Mouse (Mus musculus) E14TG2a.4 (cell line): ENCODE data around the gene Htr6.

Experiments used
- CTCF ChIP-seq: conservative IDR thresholded peaks from 2 replicates; pipeline ENCODE4 v1.5.1; 2014; ENCODE audit warnings: low read length
- POU5F1 ChIP-seq: IDR thresholded peaks from 2 replicates; pipeline ENCODE4 v1.6.1; 2014; ENCODE audit warnings: low read length, borderline replicate concordance

GRCm38 (mm10) chr4:139124940-139125339 lies 49.6 kb upstream of the Htr6 start:
- TF ChIP-seq CTCF: no peak
- TF ChIP-seq POU5F1: no peak
